Mouse (Mus musculus): ENCODE results near the gene Tuft1. TPM values are rescaled to one million over a fixed set of nuclear protein-coding genes. Genes with fewer than 3 reads are reported as not detected.
"Not testable (repeated sequence)": the region's sequence is repeated elsewhere in the genome, so short reads cannot be mapped to it uniquely, and the experiment has no call there.

The Tuft1 gene
- total RNA-seq (2018; cell fraction: chromatin; rRNA removed) = 10 to 100 TPM in 15 of 26 experiments, 1 to 10 TPM in 11; 3.2 to 26.5 (median 11.4) TPM
- 1 to 10 TPM; 1.5 to 6.4 (median 4.3) TPM for total RNA-seq (2018; cell fraction: cytosol; rRNA removed)
- 10 to 100 TPM in 6 of 26 experiments, 1 to 10 TPM in 20; 1.9 to 18.4 (median 5.6) TPM for total RNA-seq (2018; cell fraction: nucleus; rRNA removed)
- polyA plus RNA-seq (2018) = 5.4 to 10.7 TPM (median 9.0 TPM) in 3 replicates

DNA sequence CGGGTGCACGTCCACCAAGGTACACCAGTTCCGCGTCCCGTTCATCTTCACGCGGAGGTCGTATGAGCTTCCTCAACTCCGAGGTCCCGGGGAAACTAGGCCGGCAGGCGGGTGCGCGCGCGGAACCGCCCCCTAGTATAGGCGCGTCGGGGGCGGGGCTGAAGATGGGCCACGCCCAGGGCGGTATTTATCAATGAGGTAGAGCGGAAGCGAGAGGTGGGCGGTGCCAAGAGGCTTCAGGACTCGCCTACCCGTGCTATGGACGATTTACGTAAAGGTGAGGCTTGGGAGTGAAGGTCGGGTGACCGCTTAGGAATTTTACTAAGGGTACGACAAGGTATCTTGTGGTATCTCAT lies at the start of gene Tuft1:
Gene Tuft1 (minus strand): TSS at position 133 of the 356 bp plus-strand sequence.
- WGBS (ENCODE audit: missing documents) = no CpG with 5 or more reads among the region's 33 CpGs

DNA sequence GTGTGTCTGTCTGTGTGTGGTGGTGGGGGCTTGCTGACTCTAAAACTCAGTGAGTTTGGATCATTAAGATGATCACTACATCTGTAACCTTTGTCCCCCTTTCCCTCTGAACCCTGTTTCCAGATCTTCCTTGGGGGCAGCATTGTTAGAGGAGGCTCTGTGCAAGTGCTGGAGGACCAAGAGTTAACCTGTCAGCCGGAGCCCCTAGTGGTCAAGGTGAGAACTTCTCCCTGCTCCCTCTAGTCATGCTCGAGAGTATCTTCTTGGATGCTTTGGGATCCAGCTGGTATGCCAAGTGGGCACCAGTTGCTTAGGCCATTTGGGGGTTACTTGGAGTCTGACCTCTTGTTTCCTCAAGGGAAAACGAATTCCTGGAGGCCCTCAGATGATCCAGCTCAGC lies 44.7 kb upstream of the Tuft1 start:
- 35% methylated on average over 2 of the region's 3 CpGs for WGBS (ENCODE audit: missing documents)
- H3K27ac ChIP-seq = not testable (repeated sequence)

More for the DNA sequence above, at the start of gene Tuft1:
- not testable (repeated sequence) for H3K27ac ChIP-seq; H3K36me3 ChIP-seq (ENCODE audit: inconsistent target); H3K79me2 ChIP-seq (ENCODE audit: inconsistent target)
- peak within 1 kb of the TSS; percentile 28 for H3K4me3 ChIP-seq (ENCODE audit: inconsistent target)

DNA sequence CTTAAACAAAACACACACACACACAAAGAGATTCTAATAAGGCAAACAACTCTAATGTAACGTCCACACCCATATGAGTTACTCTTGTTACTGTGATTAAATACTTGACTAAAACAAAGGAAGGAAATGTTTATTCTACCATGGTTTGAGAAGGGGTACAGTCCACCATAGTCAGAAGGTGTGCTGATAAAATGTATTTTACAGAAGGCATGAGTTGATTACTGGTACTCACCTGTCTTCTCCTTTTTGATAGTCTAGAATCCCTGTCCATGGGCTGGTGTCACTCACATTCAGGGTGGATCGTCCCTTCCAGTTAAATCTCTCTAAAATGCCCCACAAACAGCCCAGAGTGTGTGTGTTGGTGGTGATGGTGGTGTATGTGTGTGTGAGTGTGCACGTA lies 44.2 kb upstream of the Tuft1 start:
- Histone ChIP-seq H3K27ac (no peak overlapping the region), H3K36me3 (ENCODE audit: inconsistent target) (no peaks in the 10 kb centered on the region), H3K4me3 (ENCODE audit: inconsistent target) (no peak overlapping the region), H3K79me2 (ENCODE audit: inconsistent target) (no peaks in the 10 kb centered on the region)
- 98% methylated on average over 3 of the region's 3 CpGs for WGBS (ENCODE audit: missing documents)

More for the DNA sequence above, 44.7 kb upstream of the Tuft1 start:
- not testable (repeated sequence) for H3K4me3 ChIP-seq (ENCODE audit: inconsistent target); H3K36me3 ChIP-seq (ENCODE audit: inconsistent target); H3K79me2 ChIP-seq (ENCODE audit: inconsistent target)

DNA sequence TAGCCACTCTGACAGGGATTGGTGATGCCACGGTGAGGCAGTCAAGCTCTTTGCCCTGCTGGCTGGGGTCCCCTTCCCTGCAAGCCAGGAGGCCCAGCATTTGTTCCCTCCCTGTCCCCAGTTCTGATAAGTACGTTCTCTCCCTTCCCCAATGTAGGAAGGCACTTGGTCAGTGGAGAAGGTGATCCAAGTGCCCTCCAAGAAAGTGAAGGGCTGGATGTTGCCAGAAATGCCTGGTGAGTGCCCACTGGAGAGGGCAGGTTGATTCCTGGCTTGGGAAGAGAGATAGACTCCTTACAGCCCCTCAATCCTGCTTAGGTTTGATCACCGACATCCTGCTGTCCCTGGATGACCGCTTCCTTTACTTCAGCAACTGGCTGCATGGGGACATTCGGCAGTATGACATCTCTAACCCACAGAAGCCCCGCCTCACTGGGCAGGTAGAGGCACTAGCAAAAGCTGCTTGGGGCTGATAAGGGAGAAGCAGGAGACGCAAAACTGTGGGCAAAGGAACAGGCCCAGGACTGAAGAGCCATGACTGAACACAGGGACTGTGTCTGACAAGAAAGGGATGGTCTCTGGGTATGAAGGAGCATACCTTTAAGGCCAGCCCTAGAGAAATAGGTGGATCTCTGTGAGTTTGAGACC lies 43.6 kb upstream of the Tuft1 start:
- H3K27ac ChIP-seq; H3K79me2 ChIP-seq (ENCODE audit: inconsistent target); H3K36me3 ChIP-seq (ENCODE audit: inconsistent target); H3K4me3 ChIP-seq (ENCODE audit: inconsistent target): not testable (repeated sequence)
- WGBS (ENCODE audit: missing documents) = 84% methylated on average over 3 of the region's 7 CpGs

DNA sequence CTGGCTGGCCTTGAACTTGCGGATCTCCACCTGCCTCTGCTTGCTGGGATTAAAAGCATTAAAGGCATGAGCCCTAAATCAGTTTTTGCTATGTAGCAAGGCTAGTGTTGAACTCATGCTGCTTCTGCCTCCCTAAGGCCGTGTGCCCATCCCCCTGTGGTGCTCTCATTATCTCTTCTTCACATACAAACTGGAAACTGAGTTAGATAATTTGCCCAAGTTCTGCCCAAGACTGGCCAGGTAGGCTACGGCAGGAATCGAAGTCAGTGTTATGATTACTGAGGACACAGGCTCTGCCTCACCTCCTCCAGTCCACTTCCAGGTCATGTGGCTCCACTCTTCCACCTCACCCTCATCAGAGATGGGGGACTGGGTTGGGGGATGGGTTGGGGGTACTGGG lies 37.6 kb upstream of the Tuft1 start:
- not testable (repeated sequence) for H3K36me3 ChIP-seq (ENCODE audit: inconsistent target); H3K79me2 ChIP-seq (ENCODE audit: inconsistent target); H3K27ac ChIP-seq; H3K4me3 ChIP-seq (ENCODE audit: inconsistent target)
- 100% methylated on average over 4 of the region's 4 CpGs for WGBS (ENCODE audit: missing documents)

DNA sequence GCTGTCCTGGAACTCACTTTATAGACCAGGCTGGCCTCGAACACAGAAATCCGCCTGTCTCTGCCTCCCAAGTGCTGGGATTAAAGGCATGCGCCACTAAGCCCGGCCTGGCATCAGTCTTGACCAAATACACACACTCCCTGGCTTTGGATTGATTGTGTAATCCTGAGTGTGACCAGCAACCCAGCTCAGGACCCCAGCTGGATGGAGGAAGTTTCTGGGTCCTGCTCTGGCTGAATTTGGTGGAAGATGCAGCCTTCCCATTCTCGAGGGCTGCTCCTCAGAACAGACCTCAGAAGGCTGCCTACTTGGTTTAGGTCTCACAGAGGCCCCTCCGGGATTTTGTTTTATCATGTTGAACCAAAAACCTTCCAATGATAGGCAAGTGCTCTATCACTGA lies 36.9 kb upstream of the Tuft1 start:
- not testable (repeated sequence) for H3K4me3 ChIP-seq (ENCODE audit: inconsistent target); H3K79me2 ChIP-seq (ENCODE audit: inconsistent target); H3K27ac ChIP-seq; H3K36me3 ChIP-seq (ENCODE audit: inconsistent target)
- WGBS (ENCODE audit: missing documents) = 82% methylated on average over 5 of the region's 6 CpGs

DNA sequence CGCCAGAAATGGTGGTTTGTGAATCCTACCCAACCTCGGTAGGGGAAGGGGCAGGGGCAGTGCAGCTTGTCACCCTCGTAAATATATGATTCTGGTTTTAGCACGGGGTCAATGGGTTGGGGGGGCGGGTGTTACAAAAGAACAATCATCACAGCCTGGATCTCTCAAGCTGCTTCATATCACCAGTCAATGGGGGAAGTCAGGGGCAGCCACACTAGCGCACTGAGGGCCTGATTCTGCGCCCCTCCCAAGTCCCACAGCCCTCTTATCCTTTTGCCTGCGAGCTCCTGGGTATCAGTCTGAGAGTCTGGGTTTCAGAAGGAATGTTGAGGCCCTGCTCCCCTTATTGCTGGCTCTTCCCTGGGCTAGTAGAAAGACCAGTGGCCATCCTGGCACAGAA lies 35.2 kb upstream of the Tuft1 start:
- not testable (repeated sequence) for H3K27ac ChIP-seq; H3K36me3 ChIP-seq (ENCODE audit: inconsistent target); H3K79me2 ChIP-seq (ENCODE audit: inconsistent target); H3K4me3 ChIP-seq (ENCODE audit: inconsistent target)
- 40% methylated on average over 5 of the region's 8 CpGs for WGBS (ENCODE audit: missing documents)

DNA sequence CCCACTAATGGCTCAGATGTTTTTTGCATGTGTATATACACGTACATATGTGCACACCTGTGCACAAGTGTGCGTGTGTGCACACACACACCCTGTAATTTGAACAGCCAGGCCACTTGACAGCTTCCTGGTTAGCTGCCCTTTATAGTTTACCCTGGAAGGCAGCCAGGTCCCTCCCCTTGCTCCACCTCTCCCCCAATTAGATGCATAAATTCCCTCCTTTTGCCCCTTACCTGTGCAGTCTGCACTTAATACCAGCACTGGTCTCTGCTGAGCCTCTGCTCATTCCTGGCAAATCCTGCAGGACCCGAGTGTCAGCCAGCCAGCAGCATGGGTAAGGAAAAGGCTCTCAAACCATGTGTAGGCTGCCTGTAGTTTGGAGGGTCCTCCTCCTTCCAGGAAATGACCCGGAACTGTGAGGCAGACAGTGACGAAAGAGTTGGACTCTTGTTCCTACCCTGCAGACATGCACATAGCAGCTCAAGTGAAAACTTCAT lies 34.7 kb upstream of the Tuft1 start, which contains the start of gene Selenbp2:
Gene Selenbp2 (plus strand): TSS at position 228 of the 497 bp plus-strand sequence.
- no peaks in the 10 kb centered on the region for H3K36me3 ChIP-seq (ENCODE audit: inconsistent target)
- no peak within 1 kb of the TSS for H3K4me3 ChIP-seq (ENCODE audit: inconsistent target)
- no peak within 1 kb of the TSS for H3K27ac ChIP-seq
- 55% methylated on average over 5 of the region's 5 CpGs for WGBS (ENCODE audit: missing documents)
- no peaks in the 10 kb centered on the region for H3K79me2 ChIP-seq (ENCODE audit: inconsistent target)

DNA sequence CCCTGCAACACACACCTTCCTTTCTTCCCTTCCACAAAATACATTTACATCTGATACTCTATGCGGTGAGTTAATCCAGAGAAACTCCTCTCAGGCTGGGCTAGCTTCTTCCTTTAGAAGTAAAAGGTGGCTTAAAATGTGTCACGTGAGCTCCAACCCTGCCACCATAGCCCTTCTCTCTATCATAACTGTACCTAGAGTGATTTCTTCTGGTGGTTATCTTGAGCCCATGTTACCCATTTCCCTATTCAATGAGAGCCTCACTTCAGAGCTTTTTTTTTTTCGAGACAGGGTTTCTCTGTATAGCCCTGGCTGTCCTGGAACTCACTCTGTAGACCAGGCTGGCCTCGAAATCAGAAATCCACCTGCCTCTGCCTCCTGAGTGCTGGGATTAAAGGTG lies 33.0 kb upstream of the Tuft1 start:
- H3K36me3 ChIP-seq (ENCODE audit: inconsistent target); H3K79me2 ChIP-seq (ENCODE audit: inconsistent target); H3K27ac ChIP-seq; H3K4me3 ChIP-seq (ENCODE audit: inconsistent target): not testable (repeated sequence)
- WGBS (ENCODE audit: missing documents) = 93% methylated on average over 4 of the region's 4 CpGs

DNA sequence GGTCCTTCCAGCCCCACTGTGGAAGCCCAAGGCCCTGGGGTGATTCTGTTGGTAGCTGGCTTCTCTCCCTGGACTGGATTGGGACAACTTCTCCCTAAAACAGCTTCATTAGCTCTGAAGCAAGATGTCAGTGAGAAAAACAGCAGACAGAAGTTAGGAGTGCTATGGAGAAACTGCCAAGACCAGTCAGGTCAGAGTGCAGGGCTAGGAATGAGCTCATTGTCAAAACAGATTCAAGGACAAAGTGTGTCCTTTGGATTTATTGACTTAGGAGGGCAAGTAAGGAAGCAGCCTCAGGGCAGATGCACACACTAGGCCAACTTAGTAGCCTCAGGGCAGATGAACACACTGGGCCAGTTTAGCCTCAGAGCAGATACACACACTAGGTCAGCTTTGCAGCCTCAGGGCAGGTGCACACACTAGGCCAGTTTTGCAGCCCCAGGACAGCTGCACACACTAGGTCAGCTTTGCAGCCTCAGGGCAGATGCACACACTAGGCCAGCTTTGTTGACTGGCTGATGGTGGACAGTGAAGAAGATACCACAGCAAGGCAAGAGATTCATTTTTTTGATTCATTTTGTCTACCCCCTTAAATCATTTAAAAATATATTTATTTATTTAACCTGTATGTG lies 32.1 kb upstream of the Tuft1 start:
- H3K79me2 ChIP-seq (ENCODE audit: inconsistent target) = no peaks in the 10 kb centered on the region
- no peak overlapping the region for H3K27ac ChIP-seq
- H3K4me3 ChIP-seq (ENCODE audit: inconsistent target) = no peak overlapping the region

DNA sequence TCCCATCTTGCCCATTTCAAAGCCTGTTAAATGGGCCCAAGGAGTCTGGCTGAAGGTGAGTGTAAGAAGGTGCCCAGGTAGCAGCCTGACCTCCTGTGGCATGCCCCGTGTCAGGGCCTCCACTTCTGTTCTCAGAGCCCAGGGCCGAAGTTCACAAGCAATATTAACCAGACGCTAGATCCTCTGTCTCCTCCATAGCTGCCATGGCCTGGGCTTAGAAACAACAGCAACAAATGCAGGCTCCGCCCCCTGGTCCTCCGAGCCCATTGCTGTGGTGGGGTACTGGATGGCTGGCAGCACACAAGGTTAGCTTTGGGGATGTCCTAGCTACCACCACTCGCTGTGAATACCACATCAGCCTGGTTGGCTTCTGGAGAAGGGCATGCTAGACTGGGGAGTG lies 31.5 kb upstream of the Tuft1 start:
- not testable (repeated sequence) for H3K36me3 ChIP-seq (ENCODE audit: inconsistent target); H3K27ac ChIP-seq; H3K79me2 ChIP-seq (ENCODE audit: inconsistent target); H3K4me3 ChIP-seq (ENCODE audit: inconsistent target)
- WGBS (ENCODE audit: missing documents) = 90% methylated on average over 6 of the region's 6 CpGs

More for the DNA sequence above, 32.1 kb upstream of the Tuft1 start:
- no peaks in the 10 kb centered on the region for H3K36me3 ChIP-seq (ENCODE audit: inconsistent target)

DNA sequence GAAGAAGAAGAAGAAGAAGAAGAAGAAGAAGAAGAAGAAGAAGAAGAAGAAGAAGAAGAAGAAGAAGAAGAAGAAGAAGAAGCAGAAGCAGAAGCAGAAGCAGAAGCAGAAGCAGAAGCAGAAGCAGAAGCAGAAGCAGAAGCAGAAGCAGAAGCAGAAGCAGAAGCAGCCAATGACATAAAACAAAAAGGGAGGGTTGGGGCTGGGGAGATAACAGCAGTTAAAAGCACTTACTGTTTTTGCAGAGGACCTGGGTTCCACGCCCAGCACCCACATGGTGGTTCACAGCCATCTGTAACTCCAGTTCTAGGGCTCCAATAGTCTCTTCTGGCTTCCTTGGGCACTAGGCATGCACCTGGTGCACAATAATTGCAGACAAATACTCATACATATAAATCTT lies 30.5 kb upstream of the Tuft1 start:
- 100% methylated on average over 1 of the region's 1 CpGs for WGBS (ENCODE audit: missing documents)
- not testable (repeated sequence) for H3K27ac ChIP-seq; H3K4me3 ChIP-seq (ENCODE audit: inconsistent target); H3K36me3 ChIP-seq (ENCODE audit: inconsistent target); H3K79me2 ChIP-seq (ENCODE audit: inconsistent target)

DNA sequence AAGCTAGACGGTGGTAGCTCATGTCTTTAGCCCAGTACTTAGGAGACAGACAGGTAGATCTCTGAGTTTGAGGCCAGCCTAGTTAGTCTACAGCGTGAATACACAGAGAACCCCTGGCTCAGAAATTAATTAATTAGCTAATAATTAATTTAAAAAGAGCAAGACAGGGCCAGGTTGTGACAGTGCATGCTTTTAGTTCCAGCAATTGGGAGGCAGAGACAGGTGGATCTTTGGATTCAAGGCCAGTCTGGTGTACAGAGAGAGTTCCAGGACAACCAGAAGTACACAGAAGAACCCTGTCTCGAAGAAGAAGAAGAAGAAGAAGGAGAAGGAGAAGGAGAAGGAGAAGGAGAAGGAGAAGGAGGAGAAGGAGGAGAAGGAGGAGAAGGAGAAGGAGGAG lies 30.0 kb upstream of the Tuft1 start:
- 91% methylated on average over 1 of the region's 3 CpGs for WGBS (ENCODE audit: missing documents)
- not testable (repeated sequence) for H3K4me3 ChIP-seq (ENCODE audit: inconsistent target); H3K36me3 ChIP-seq (ENCODE audit: inconsistent target); H3K79me2 ChIP-seq (ENCODE audit: inconsistent target); H3K27ac ChIP-seq

DNA sequence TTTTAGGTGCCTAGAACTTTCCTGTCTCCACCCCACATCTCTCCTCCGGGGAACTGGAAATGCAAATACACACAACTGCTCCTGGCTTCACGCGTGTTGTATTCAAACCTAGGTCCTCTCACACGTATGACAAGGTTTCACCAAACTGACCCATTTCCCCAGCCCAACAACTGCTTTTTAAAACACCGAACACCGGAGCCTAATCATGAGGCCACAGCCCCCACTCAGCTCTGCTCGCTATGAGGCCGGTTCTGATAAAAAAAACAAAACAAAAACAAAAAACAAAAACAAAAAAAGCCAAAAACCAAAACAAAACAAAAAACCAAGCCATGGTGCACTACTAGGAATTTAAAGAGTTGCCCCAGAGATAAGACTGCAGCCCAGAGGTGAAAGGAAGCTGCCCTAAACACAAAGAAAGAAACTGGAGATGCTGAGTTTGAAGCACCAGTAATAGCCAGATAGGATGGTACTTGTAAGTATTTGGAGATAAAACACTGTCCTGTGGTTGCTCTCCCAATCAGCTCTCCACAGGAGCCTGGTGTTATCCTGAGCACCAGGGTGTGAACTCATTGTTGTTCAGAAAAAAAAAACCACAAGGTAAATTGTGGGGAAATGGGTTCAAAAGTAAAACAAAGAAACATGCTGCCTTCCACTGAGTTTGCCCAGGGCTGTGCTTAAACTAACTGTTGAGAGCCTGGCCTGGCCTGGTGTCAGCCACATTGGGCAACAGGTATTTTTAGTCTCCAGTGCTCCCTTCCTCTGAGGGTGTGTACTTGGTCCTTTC lies 27.5 kb upstream of the Tuft1 start:
- H3K36me3 ChIP-seq (ENCODE audit: inconsistent target); H3K27ac ChIP-seq; H3K4me3 ChIP-seq (ENCODE audit: inconsistent target); H3K79me2 ChIP-seq (ENCODE audit: inconsistent target): not testable (repeated sequence)
- WGBS (ENCODE audit: missing documents) = 93% methylated on average over 8 of the region's 8 CpGs

DNA sequence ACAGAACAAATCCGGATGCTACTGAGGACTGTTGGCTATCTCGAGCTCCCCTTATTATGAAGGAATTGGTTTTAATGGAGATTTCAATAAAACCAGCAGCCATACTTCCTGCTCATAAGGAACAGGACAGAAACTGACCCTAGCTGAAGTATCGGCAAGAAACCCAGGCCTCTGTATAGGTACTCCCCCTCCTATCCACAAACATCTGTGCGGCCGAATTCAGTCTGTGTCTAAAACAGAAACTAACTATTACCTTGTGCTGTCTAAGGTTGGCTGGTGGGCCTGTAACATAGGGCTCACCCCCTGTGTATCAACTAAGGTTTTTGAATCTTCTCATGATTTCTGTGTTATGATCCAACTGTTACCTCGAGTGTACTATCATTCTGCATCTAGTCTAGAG lies 25.0 kb upstream of the Tuft1 start:
- Histone ChIP-seq H3K4me3 (ENCODE audit: inconsistent target) (no peak overlapping the region), H3K79me2 (ENCODE audit: inconsistent target) (no peaks in the 10 kb centered on the region), H3K27ac (no peak overlapping the region), H3K36me3 (ENCODE audit: inconsistent target) (no peaks in the 10 kb centered on the region)
- WGBS (ENCODE audit: missing documents) = 93% methylated on average over 6 of the region's 6 CpGs

Measured in macrophage (primary cell).